Mouse (Mus musculus) testis, adult 2 months (tissue): ENCODE measurements around the gene Osbpl7.

Source experiments
- CTCF ChIP-seq: fragments of 200-500 bp; IDR thresholded peaks from 2 replicates; pipeline ENCODE4 v1.5.1; 2012; ENCODE audit warnings: low read depth, mild to moderate bottlenecking, inconsistent platforms, low read length, moderate library complexity; ENCODE audit not compliant: control insufficient read depth, insufficient read depth, insufficient replicate concordance
- POLR2A ChIP-seq: fragments of 200-500 bp; IDR thresholded peaks from 2 replicates; pipeline ENCODE4 v1.6.1; 2012; ENCODE audit warnings: low read depth, mild to moderate bottlenecking, inconsistent platforms, low read length, moderate library complexity; ENCODE audit not compliant: control insufficient read depth

DNA sequence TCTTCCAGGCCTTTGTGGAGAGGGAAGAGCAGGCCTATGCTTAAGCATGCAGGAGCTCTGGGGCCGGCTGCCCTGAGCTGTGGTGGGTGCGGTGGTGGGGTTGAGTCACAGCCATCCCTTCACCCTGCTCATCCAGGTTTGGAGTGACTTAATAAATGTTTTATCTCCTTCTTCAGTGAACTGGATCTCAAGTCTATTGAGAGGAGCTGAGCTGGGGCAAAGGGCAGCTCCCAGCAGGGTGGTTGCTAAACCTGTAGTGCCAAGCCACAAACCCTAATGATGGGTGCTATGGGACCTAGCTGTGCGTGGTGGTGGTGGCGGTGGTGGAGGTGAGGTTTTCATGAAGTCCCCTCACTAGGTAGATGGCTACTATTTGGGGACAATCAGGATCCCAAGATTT is 16.6 kb upstream of the Osbpl7 start:
- TF ChIP-seq CTCF (no peak), POLR2A (no peak)
